Comparison of ENCODE assay signal across 14 mouse cellular contexts in genomic region chr1:184442701-184443100, GRCm38 (mm10).
"Had no signal": no experiment of that assay in that cellular context is flagged by ENCODE, and none has a peak within 500 bp of the region (broad histone marks: within the 10 kb centered on the region; RNA-seq: fewer than 3 reads in every experiment).

No protein-coding gene starts in this region.

- H3K4me3 ChIP-seq: layer of hippocampus, adult 2 months; limb, embryonic 10.5 days; liver, embryonic 12.5 days; midbrain, embryonic 13.5 days; neural tube, embryonic 15.5 days had no signal

- DNase-seq: kidney, adult 8-10 months; kidney, postnatal 25 days; retina, postnatal 1 day; right cerebral cortex, postnatal 4 days; spleen, adult 18-20 months; thymus, adult 18-20 months; thymus, postnatal 14 days had no signal

- H3K4me1 ChIP-seq: liver, embryonic 12.5 days had no signal

- ATAC-seq: inflammation-experienced regulatory T-cells, adult 6 months; intestine, postnatal 0 days; liver, embryonic 12.5 days; midbrain, embryonic 13.5 days had no signal

- H3K27ac ChIP-seq: layer of hippocampus, adult 2 months; limb, embryonic 10.5 days; liver, embryonic 12.5 days; midbrain, embryonic 13.5 days; neural tube, embryonic 15.5 days had no signal

- H3K4me2 ChIP-seq: liver, embryonic 12.5 days; midbrain, embryonic 13.5 days; neural tube, embryonic 15.5 days had no signal

- H3K27me3 ChIP-seq: liver, embryonic 12.5 days; neural tube, embryonic 15.5 days had no signal

- H3K9ac ChIP-seq: liver, embryonic 12.5 days; midbrain, embryonic 13.5 days; neural tube, embryonic 15.5 days had no signal

- H3K9me3 ChIP-seq: limb, embryonic 10.5 days; liver, embryonic 12.5 days; midbrain, embryonic 13.5 days; neural tube, embryonic 15.5 days had no signal

- H3K36me3 ChIP-seq: limb, embryonic 10.5 days; liver, embryonic 12.5 days; midbrain, embryonic 13.5 days; neural tube, embryonic 15.5 days had no signal
